Mouse (Mus musculus): Measurements from ENCODE around the gene Ints1. TPM values are rescaled to one million over a fixed set of nuclear protein-coding genes. Genes with fewer than 3 reads are reported as not detected.

Gene Ints1
- polyA plus RNA-seq, 1 experiment, result 72.9 TPM

- DNase-seq (ENCODE audit: low read depth), result no peak
- TF ChIP-seq POLR2A (IDR thresholded peaks at IDR 0.05; ENCODE audit: borderline replicate concordance, extremely low read depth, insufficient read depth, insufficient read length, poor library complexity, severe bottlenecking) (no peak), CTCF (IDR thresholded peaks at IDR 0.05; ENCODE audit: borderline replicate concordance, extremely low read depth, insufficient read depth, insufficient read length) (no peak)
Observed at GRCm38 (mm10) chr5:139792159-139792775, 16.8 kb upstream of the Ints1 start.

DNA sequence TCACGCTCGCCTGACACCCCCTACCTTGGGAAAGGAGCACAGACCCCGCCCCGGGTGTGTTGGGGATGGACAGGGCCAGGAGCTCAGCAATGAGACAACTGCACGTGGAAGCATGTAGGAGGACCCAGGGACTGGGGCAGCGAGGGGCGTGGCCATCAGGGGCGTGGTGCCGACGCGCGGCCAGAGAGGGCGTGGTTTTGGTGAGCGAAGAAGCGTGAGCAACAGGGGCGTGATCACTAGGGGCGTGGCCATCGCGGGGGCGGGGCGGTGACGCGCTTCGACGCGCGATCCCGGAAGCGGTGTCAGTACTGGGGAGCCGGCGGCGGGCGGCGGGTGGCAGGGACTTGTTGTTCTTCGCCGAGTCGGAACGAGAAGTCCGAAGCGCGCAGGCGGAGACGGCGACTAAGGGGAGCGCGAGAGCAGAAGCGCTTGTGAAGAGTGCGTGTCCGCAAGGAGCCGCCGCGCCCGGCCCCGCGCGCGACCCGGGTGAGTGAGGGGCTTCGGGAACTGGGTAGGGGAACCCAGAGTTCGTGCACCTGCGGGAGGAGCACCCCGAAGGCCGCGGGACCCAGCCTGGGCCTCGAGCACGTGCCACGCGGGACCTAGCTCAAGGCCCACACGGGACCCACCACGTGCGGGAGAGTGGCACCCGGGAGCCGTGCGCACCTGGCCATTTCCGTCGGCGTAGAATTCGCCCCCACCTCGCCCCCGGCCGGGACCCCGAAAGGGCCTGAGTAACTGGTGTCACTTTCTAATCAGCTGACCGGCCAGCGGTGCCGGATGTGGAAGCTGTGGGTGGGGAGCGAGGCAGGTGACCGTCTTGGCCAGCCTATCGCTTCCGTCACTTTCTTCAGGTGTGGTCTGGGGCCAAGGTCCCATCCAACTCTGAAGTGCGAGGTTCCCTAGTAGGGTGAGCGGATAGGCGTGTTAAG lies 16.0 kb upstream of the Ints1 start, which contains the start of gene Mafk:
TSS of gene Mafk (plus strand) at position 287 of the 932 bp plus-strand sequence.
- peak; percentile 96 for DNase-seq (ENCODE audit: low read depth)
- no peak for TF ChIP-seq CTCF (IDR thresholded peaks at IDR 0.05; ENCODE audit: borderline replicate concordance, extremely low read depth, insufficient read depth, insufficient read length)
- TF ChIP-seq POLR2A (IDR thresholded peaks at IDR 0.05; ENCODE audit: borderline replicate concordance, extremely low read depth, insufficient read depth, insufficient read length, poor library complexity, severe bottlenecking), result 0 out of 2 replicates have a peak, but pooled peaks have one; percentile 39

DNA sequence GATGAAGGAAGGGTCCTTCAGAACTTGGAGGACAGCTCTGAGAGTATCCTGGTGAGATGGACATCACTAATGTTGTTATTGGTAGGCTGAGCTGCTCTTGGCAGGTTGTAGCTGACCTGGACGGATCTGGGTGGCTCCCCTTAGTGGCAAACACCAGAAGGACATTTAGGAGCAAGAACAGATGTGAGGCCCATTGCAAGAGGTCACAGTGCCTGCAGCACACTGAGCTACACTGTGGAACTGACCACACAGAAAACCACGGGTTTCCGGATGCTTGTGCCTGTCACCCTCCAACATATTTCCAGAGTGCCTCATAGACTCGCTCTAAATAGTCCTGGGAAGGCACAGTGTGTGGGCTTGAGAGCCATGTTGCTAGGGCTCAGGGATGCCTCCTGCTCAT lies 14.0 kb upstream of the Ints1 start:
- no peak for DNase-seq (ENCODE audit: low read depth)
- TF ChIP-seq CTCF (IDR thresholded peaks at IDR 0.05; ENCODE audit: borderline replicate concordance, extremely low read depth, insufficient read depth, insufficient read length) (no peak), POLR2A (IDR thresholded peaks at IDR 0.05; ENCODE audit: borderline replicate concordance, extremely low read depth, insufficient read depth, insufficient read length, poor library complexity, severe bottlenecking) (no peak)

DNA sequence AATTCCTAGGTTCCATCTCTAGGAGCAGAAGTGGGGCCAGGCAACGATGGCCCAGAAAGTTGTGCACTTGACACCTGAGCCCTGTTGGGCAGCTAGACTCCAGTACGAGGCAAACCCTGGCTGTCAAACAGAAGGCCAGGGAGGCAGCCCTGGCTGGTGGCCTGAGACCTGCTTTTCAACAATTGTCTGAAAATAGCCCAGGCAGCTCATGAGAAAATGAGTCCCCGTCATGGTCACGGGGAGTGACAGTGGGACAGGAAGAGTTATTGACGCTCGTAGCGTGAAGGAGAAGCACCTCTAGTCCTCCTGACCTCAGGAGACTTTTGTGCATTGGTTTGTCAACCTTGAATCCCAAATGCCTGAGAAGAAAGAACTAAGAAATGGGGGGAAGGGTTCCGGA lies 5.9 kb upstream of the Ints1 start:
- TF ChIP-seq POLR2A (IDR thresholded peaks at IDR 0.05; ENCODE audit: borderline replicate concordance, extremely low read depth, insufficient read depth, insufficient read length, poor library complexity, severe bottlenecking), result no peak
- no peak for TF ChIP-seq CTCF (IDR thresholded peaks at IDR 0.05; ENCODE audit: borderline replicate concordance, extremely low read depth, insufficient read depth, insufficient read length)
- DNase-seq (ENCODE audit: low read depth), result no peak

GRCm38 (mm10) chr5:139776966-139777365 lies 1.5 kb upstream of the Ints1 start:
- DNase-seq (ENCODE audit: low read depth), result no peak
- TF ChIP-seq CTCF (IDR thresholded peaks at IDR 0.05; ENCODE audit: borderline replicate concordance, extremely low read depth, insufficient read depth, insufficient read length) (no peak), POLR2A (IDR thresholded peaks at IDR 0.05; ENCODE audit: borderline replicate concordance, extremely low read depth, insufficient read depth, insufficient read length, poor library complexity, severe bottlenecking) (no peak)

DNA sequence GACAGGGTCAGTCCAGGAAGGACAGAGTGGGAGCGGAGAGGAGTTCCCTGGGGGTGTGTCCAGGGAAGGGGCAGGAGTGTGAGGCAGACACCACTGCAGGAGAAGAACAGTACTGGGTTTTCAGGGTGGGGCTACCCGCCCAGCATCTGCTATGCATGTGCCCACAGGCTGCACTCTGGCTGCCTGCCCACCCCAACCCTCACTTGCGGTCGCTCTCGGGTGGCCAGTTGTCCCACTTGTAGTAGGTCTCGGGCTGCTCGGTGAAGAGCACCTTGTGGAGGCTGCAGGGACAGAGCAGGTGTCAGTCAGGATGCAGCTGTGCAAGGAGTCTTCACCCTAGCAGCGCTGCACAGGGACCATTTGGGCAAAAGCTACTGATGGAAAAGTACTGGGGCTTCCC lies 7.3 kb downstream of the Ints1 start:
- no peak for TF ChIP-seq POLR2A (IDR thresholded peaks at IDR 0.05; ENCODE audit: borderline replicate concordance, extremely low read depth, insufficient read depth, insufficient read length, poor library complexity, severe bottlenecking)
- no peak for TF ChIP-seq CTCF (IDR thresholded peaks at IDR 0.05; ENCODE audit: borderline replicate concordance, extremely low read depth, insufficient read depth, insufficient read length)
- DNase-seq (ENCODE audit: low read depth), result no peak

- TF ChIP-seq POLR2A (IDR thresholded peaks at IDR 0.05; ENCODE audit: borderline replicate concordance, extremely low read depth, insufficient read depth, insufficient read length, poor library complexity, severe bottlenecking) (no peak), CTCF (IDR thresholded peaks at IDR 0.05; ENCODE audit: borderline replicate concordance, extremely low read depth, insufficient read depth, insufficient read length) (peak; percentile 67)
- peak; percentile 30 for DNase-seq (ENCODE audit: low read depth)
Observed at GRCm38 (mm10) chr5:139764296-139764695, 11.2 kb downstream of the Ints1 start.

GRCm38 (mm10) chr5:139758096-139758495 lies 17.4 kb downstream of the Ints1 start:
- DNase-seq (ENCODE audit: low read depth), result no peak
- TF ChIP-seq CTCF (IDR thresholded peaks at IDR 0.05; ENCODE audit: borderline replicate concordance, extremely low read depth, insufficient read depth, insufficient read length) (no peak), POLR2A (IDR thresholded peaks at IDR 0.05; ENCODE audit: borderline replicate concordance, extremely low read depth, insufficient read depth, insufficient read length, poor library complexity, severe bottlenecking) (no peak)

- TF ChIP-seq CTCF (IDR thresholded peaks at IDR 0.05; ENCODE audit: borderline replicate concordance, extremely low read depth, insufficient read depth, insufficient read length) (no peak), POLR2A (IDR thresholded peaks at IDR 0.05; ENCODE audit: borderline replicate concordance, extremely low read depth, insufficient read depth, insufficient read length, poor library complexity, severe bottlenecking) (no peak)
- no peak for DNase-seq (ENCODE audit: low read depth)
Observed at GRCm38 (mm10) chr5:139756586-139756985, 18.9 kb downstream of the Ints1 start.

- TF ChIP-seq CTCF (IDR thresholded peaks at IDR 0.05; ENCODE audit: borderline replicate concordance, extremely low read depth, insufficient read depth, insufficient read length) (no peak), POLR2A (IDR thresholded peaks at IDR 0.05; ENCODE audit: borderline replicate concordance, extremely low read depth, insufficient read depth, insufficient read length, poor library complexity, severe bottlenecking) (no peak)
- DNase-seq (ENCODE audit: low read depth), result no peak
Observed at GRCm38 (mm10) chr5:139756135-139756534, 19.3 kb downstream of the Ints1 start.

GRCm38 (mm10) chr5:139754753-139755152 lies 20.7 kb downstream of the Ints1 start:
- peak; percentile 63 for DNase-seq (ENCODE audit: low read depth)
- TF ChIP-seq POLR2A (IDR thresholded peaks at IDR 0.05; ENCODE audit: borderline replicate concordance, extremely low read depth, insufficient read depth, insufficient read length, poor library complexity, severe bottlenecking), result no peak
- peak; percentile 86 for TF ChIP-seq CTCF (IDR thresholded peaks at IDR 0.05; ENCODE audit: borderline replicate concordance, extremely low read depth, insufficient read depth, insufficient read length)

Data from brain, embryonic 14.5 days (tissue).